In genomic region chr10:3830618-3831017, GRCm38 (mm10) we compare ENCODE assay signal across 18 mouse cellular contexts.
"Had no signal": no experiment of that assay in that cellular context is flagged by ENCODE, and none has a peak within 500 bp of the region (broad histone marks: within the 10 kb centered on the region; RNA-seq: fewer than 3 reads in every experiment).

No protein-coding gene starts in this region.

- H3K4me3 ChIP-seq: lung, embryonic 15.5 days; megakaryocyte, embryonic 14.5 days; midbrain, embryonic 13.5 days; midbrain, embryonic 15.5 days; neural tube, embryonic 12.5 days had no signal

- H3K27me3 ChIP-seq: lung, embryonic 15.5 days; megakaryocyte, embryonic 14.5 days; midbrain, embryonic 13.5 days; midbrain, embryonic 15.5 days; neural tube, embryonic 12.5 days had no signal

- H3K4me2 ChIP-seq: lung, embryonic 15.5 days; midbrain, embryonic 11.5 days; midbrain, embryonic 13.5 days; midbrain, embryonic 15.5 days; neural tube, embryonic 12.5 days had no signal

- H3K4me1 ChIP-seq: midbrain, embryonic 15.5 days; neural tube, embryonic 12.5 days had no signal

- ATAC-seq: midbrain, embryonic 13.5 days; midbrain, embryonic 15.5 days had no signal

- DNase-seq: lung, adult 2 months; lung, postnatal 14 days; lung, postnatal 36 days; retina, postnatal 1 day; right cerebral cortex, adult 18-20 months; right cerebral cortex, postnatal 25 days; right cerebral cortex, postnatal 4 days; spleen, adult 18-20 months; thymus, adult 18-20 months; thymus, postnatal 14 days; thymus, postnatal 36 days had no signal

- H3K9ac ChIP-seq: lung, embryonic 15.5 days; midbrain, embryonic 13.5 days; midbrain, embryonic 15.5 days; neural tube, embryonic 12.5 days had no signal

- H3K9me3 ChIP-seq: lung, embryonic 15.5 days; midbrain, embryonic 13.5 days; midbrain, embryonic 15.5 days; neural tube, embryonic 12.5 days had no signal

- H3K36me3 ChIP-seq: lung, embryonic 15.5 days; midbrain, embryonic 13.5 days; midbrain, embryonic 15.5 days; neural tube, embryonic 12.5 days had no signal

- H3K27ac ChIP-seq: lung, embryonic 15.5 days; macrophage; midbrain, embryonic 13.5 days; midbrain, embryonic 15.5 days; neural tube, embryonic 12.5 days had no signal
